Mouse (Mus musculus): ENCODE measurements at regions not wholly inside any gene's neighbourhood (a gene's known extent, or its start where the extent isn't known, plus 50 kb on each side); places are given as distances from the start of the nearest gene placed in this dataset.

GRCm38 (mm10) chr8:127811338-127811737 lies 547.1 kb upstream of the Nrp1 start:
- no peak for DNase-seq (ENCODE audit: low read depth, low spot score)

GRCm38 (mm10) chr8:127814785-127815523 lies 543.5 kb upstream of the Nrp1 start:
- peak; percentile 1 for DNase-seq (ENCODE audit: low read depth, low spot score)

GRCm38 (mm10) chr8:127820741-127821170 lies 537.6 kb upstream of the Nrp1 start:
- no peak for DNase-seq (ENCODE audit: low read depth, low spot score)

- no peak for DNase-seq (ENCODE audit: low read depth, low spot score)
These were observed 536.8 kb upstream of the Nrp1 start for GRCm38 (mm10) chr8:127821646-127822045.

- no peak for DNase-seq (ENCODE audit: low read depth, low spot score)
These were observed 533.4 kb upstream of the Nrp1 start for GRCm38 (mm10) chr8:127825041-127825440.

GRCm38 (mm10) chr8:127827826-127828225 lies 530.6 kb upstream of the Nrp1 start:
- DNase-seq (ENCODE audit: low read depth, low spot score) = no peak

GRCm38 (mm10) chr8:127829659-127830058 lies 528.7 kb upstream of the Nrp1 start:
- no peak for DNase-seq (ENCODE audit: low read depth, low spot score)

- no peak for DNase-seq (ENCODE audit: low read depth, low spot score)
These were observed 524.4 kb upstream of the Nrp1 start for GRCm38 (mm10) chr8:127834006-127834405.

GRCm38 (mm10) chr8:127836410-127837206 lies 521.8 kb upstream of the Nrp1 start:
- no peak for DNase-seq (ENCODE audit: low read depth, low spot score)

GRCm38 (mm10) chr8:127838311-127838710 lies 520.1 kb upstream of the Nrp1 start:
- no peak for DNase-seq (ENCODE audit: low read depth, low spot score)

GRCm38 (mm10) chr8:127847332-127848018 lies 510.9 kb upstream of the Nrp1 start:
- DNase-seq (ENCODE audit: low read depth, low spot score) = no peak

GRCm38 (mm10) chr8:127849926-127850325 lies 508.5 kb upstream of the Nrp1 start:
- no peak for DNase-seq (ENCODE audit: low read depth, low spot score)

- no peak for DNase-seq (ENCODE audit: low read depth, low spot score)
These were observed 502.6 kb upstream of the Nrp1 start for GRCm38 (mm10) chr8:127855653-127856300.

GRCm38 (mm10) chr8:127856351-127857135 lies 501.9 kb upstream of the Nrp1 start:
- no peak for DNase-seq (ENCODE audit: low read depth, low spot score)

- DNase-seq (ENCODE audit: low read depth, low spot score) = no peak
These were observed 499.4 kb upstream of the Nrp1 start for GRCm38 (mm10) chr8:127859036-127859435.

GRCm38 (mm10) chr8:127860376-127860775 lies 498.0 kb upstream of the Nrp1 start:
- DNase-seq (ENCODE audit: low read depth, low spot score) = no peak

- no peak for DNase-seq (ENCODE audit: low read depth, low spot score)
These were observed 497.5 kb upstream of the Nrp1 start for GRCm38 (mm10) chr8:127860891-127861290.

- no peak for DNase-seq (ENCODE audit: low read depth, low spot score)
These were observed 473.8 kb upstream of the Nrp1 start for GRCm38 (mm10) chr8:127884641-127885040.

GRCm38 (mm10) chr8:127885211-127885610 lies 473.2 kb upstream of the Nrp1 start:
- DNase-seq (ENCODE audit: low read depth, low spot score) = no peak

GRCm38 (mm10) chr8:127885831-127886230 lies 472.6 kb upstream of the Nrp1 start:
- DNase-seq (ENCODE audit: low read depth, low spot score) = no peak

GRCm38 (mm10) chr8:127890729-127891128 lies 467.7 kb upstream of the Nrp1 start:
- no peak for DNase-seq (ENCODE audit: low read depth, low spot score)
